Mouse (Mus musculus) liver, embryonic 16.5 days (tissue): ENCODE measurements around the gene 2810004N23Rik. TPM values are rescaled to one million over a fixed set of nuclear protein-coding genes. Genes with fewer than 3 reads are reported as not detected.
A peak's percentile ranks its signal among the peaks of the same experiment; 100 is the strongest.

Source experiments
- ATAC-seq: fragments of 200-750 bp; cut with Nextera tagmentation; 2 replicates; pipeline ENCODE4 v1.8.0; 2017; ENCODE audit warnings: low read depth, mild to moderate bottlenecking, moderate number of reproducible peaks, moderate library complexity
- H3K27ac ChIP-seq: fragments of 300-500 bp; sonication (generic); 2 replicates; pipeline ENCODE4 v1.5.1; 2014; ENCODE audit warnings: mild to moderate bottlenecking, low read length
- H3K27me3 ChIP-seq: fragments of 300-500 bp; sonication (generic); 2 replicates; pipeline ENCODE4 v1.6.1; 2014; ENCODE audit warnings: low read depth, low read length, mixed read lengths; ENCODE audit not compliant: control insufficient read depth, insufficient read depth
- H3K36me3 ChIP-seq: fragments of 300-500 bp; sonication (generic); 2 replicates; pipeline ENCODE4 v1.6.1; 2014; ENCODE audit warnings: mild to moderate bottlenecking; ENCODE audit not compliant: control insufficient read depth, insufficient read depth
- H3K4me1 ChIP-seq: fragments of 300-500 bp; sonication (generic); 2 replicates; pipeline ENCODE4 v1.6.1; 2014; ENCODE audit warnings: low read depth, low read length, mixed read lengths; ENCODE audit not compliant: control insufficient read depth
- H3K4me2 ChIP-seq: fragments of 300-500 bp; sonication (generic); 2 replicates; pipeline ENCODE4 v1.6.1; 2014; ENCODE audit warnings: low read depth, low read length, mixed read lengths
- H3K4me3 ChIP-seq: fragments of 300-500 bp; sonication (generic); 2 replicates; pipeline ENCODE4 v1.5.1; 2014; ENCODE audit warnings: low read depth, mild to moderate bottlenecking, low read length
- H3K9ac ChIP-seq: fragments of 300-500 bp; sonication (generic); 2 replicates; pipeline ENCODE4 v1.6.1; 2014; ENCODE audit warnings: low read depth, low read length
- H3K9me3 ChIP-seq: fragments of 300-500 bp; sonication (generic); replicated peaks from 2 replicates; pipeline ENCODE4 v1.6.1; 2016; ENCODE audit warnings: low read length; ENCODE audit not compliant: control insufficient read depth
- WGBS: fragments of 180-500 bp; shearing (Covaris S2); extraction: QIAGEN DNeasy Blood & Tissue Kit; methylation state at CpG from one replicate; pipeline ENCODE4 v1.1.7; 2014; ENCODE audit not compliant: insufficient replicate concordance; 5-methylcytosine and 5-hydroxymethylcytosine counted together
- polyA plus RNA-seq: library from polyadenylated mRNA; unstranded; fragments of >200 nt; fragmentation: Nextera tagmentation; extraction: Ambion mirVana; gene quantifications from 2 replicates; pipeline ENCODE4 v1.2.1, GENCODE M21; 2015

The 2810004N23Rik gene
- polyA plus RNA-seq, 1 experiment from 2014 or later: 16.9 TPM

- WGBS: 49% methylated on average over 2 of the region's 2 CpGs
- no peak overlapping the region for H3K27ac ChIP-seq
- no peaks in the 10 kb centered on the region for H3K9me3 ChIP-seq
- H3K9ac ChIP-seq: no peak overlapping the region
- H3K4me2 ChIP-seq: no peak overlapping the region
- no peaks in the 10 kb centered on the region for H3K27me3 ChIP-seq
- H3K4me1 ChIP-seq: no peaks in the 10 kb centered on the region
- no peak for ATAC-seq
- no peaks in the 10 kb centered on the region for H3K36me3 ChIP-seq
- H3K4me3 ChIP-seq: no peak overlapping the region
These were observed 53.5 kb downstream of the 2810004N23Rik start for GRCm38 (mm10) chr8:124809419-124809818.

DNA sequence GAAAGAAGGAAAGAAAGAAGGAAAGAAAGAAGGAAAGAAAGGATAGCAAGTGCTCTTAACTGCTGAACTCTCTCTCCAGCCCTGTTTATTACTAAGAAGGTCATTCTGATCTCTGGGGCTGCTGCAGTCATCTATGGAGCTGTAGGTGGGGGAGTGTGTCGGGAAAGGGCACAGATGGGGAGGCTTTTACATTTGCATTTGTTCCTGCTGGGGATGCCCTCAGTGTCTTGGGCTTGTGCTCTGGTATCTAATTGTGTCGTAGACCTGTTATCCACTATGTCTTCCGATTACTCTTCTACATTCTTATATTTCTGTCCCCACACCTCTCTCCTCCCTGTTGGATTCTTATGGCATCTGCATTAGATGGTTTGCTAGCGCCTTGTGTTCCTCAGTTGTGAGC, 56.9 kb downstream of the 2810004N23Rik start:
- no peaks in the 10 kb centered on the region for H3K4me1 ChIP-seq
- H3K9me3 ChIP-seq: no peaks in the 10 kb centered on the region
- no peaks in the 10 kb centered on the region for H3K27me3 ChIP-seq
- no peak overlapping the region for H3K4me2 ChIP-seq
- H3K36me3 ChIP-seq: no peaks in the 10 kb centered on the region
- no peak overlapping the region for H3K4me3 ChIP-seq
- ATAC-seq: no peak
- no peak overlapping the region for H3K9ac ChIP-seq
- no peak overlapping the region for H3K27ac ChIP-seq
- WGBS: 75% methylated on average over 4 of the region's 4 CpGs

GRCm38 (mm10) chr8:124803824-124804702, 58.9 kb downstream of the 2810004N23Rik start:
- 38% methylated on average over 12 of the region's 12 CpGs for WGBS
- Histone ChIP-seq H3K4me2 (no peak overlapping the region), H3K36me3 (no peaks in the 10 kb centered on the region), H3K27me3 (no peaks in the 10 kb centered on the region), H3K9me3 (no peaks in the 10 kb centered on the region), H3K4me3 (no peak overlapping the region), H3K27ac (no peak overlapping the region), H3K4me1 (no peaks in the 10 kb centered on the region), H3K9ac (no peak overlapping the region)
- no peak for ATAC-seq

DNA sequence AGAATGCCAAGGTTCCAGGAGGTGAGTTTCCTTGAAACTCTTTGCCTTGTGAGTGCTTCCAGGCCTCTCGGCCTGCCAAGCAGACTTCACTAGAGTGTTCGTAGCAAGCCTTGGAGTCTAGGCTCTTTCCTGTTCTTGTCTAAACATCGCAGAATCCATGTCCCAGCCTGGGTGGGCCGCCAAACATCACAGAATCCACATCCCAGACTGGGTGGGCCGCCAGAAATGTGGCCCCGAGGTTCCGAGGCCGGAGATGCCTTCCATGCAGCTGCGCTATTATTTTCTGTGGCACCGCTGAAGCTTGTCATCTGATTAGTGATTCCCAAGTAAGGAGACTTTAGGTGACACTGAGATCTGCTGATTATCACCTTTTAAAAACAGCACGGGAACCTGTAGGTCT, 62.4 kb downstream of the 2810004N23Rik start:
- ATAC-seq: no peak
- Histone ChIP-seq H3K4me3 (no peak overlapping the region), H3K27me3 (peaks cover 10% of the 10 kb centered on the region), H3K9me3 (no peaks in the 10 kb centered on the region), H3K4me2 (no peak overlapping the region), H3K27ac (no peak overlapping the region), H3K4me1 (no peaks in the 10 kb centered on the region), H3K36me3 (no peaks in the 10 kb centered on the region), H3K9ac (no peak overlapping the region)
- 38% methylated on average over 11 of the region's 11 CpGs for WGBS

DNA sequence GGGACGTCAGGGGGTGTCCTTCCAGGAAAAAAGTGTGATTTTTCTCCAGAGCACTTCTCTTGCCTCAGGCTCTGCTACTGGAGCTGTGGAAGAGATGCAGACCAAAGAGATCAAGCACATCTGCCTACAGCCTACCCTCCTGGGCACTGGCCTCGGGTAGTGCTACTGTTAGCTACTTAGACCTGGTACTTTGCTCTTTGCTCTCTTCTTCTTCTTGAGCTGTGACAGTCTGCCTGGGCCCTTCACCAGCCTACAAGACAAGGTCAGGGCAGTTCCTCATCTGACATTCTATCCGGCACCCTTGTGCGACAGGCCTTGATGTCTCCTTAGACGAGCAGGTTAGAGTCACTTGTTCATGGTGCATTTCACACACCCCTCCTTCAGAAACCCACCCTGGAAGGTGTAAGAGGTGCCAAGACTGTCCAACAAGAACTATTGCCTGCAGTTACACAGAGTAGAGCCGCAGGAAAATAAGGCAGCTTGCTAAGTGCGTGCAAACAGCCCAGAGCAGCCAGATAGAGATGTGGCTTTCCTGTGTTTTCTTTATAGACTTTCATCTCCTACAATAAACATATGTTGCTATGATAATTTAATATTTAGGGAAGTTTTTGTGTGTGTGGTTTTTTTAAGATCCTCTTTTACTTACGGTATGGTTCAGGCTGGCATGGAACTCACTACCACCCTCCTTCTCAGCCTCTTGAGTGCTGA, 67.0 kb downstream of the 2810004N23Rik start:
- no peak for ATAC-seq
- H3K27me3 ChIP-seq: peaks cover 56% of the 10 kb centered on the region

DNA sequence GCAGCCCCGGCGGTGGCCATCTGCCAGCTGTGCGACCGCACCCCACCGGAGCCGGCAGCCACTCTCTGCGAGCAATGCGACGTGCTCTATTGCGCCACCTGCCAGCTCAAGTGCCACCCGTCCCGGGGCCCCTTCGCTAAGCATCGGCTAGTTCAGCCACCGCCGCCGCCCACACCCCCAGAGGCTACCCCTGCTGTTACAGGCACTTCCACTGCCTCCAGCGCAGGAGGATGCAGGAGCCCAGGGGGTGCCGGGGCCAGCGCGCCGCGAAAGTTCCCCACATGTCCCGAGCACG, 68.5 kb downstream of the 2810004N23Rik start:
- WGBS: under 1% methylated on average over 25 of the region's 25 CpGs
- peaks cover 59% of the 10 kb centered on the region for H3K27me3 ChIP-seq
- peaks cover 6% of the 10 kb centered on the region for H3K4me1 ChIP-seq
- H3K27ac ChIP-seq: no peak overlapping the region
- no peak overlapping the region for H3K9ac ChIP-seq
- no peaks in the 10 kb centered on the region for H3K36me3 ChIP-seq
- ATAC-seq: no peak
- H3K9me3 ChIP-seq: no peaks in the 10 kb centered on the region
- 0 out of 2 replicates have a peak overlapping the region, but pooled peaks have one; percentile 77 for H3K4me2 ChIP-seq
- H3K4me3 ChIP-seq: peak overlapping the region; percentile 9; the same call in 1 of the 2 replicates

More for the DNA sequence above, 67.0 kb downstream of the 2810004N23Rik start:
- H3K4me2 ChIP-seq: no peak overlapping the region
- H3K4me3 ChIP-seq: no peak overlapping the region
- no peaks in the 10 kb centered on the region for H3K9me3 ChIP-seq
- peaks cover 6% of the 10 kb centered on the region for H3K4me1 ChIP-seq
- no peak overlapping the region for H3K27ac ChIP-seq
- no peaks in the 10 kb centered on the region for H3K36me3 ChIP-seq
- H3K9ac ChIP-seq: no peak overlapping the region
- 53% methylated on average over 8 of the region's 8 CpGs for WGBS

DNA sequence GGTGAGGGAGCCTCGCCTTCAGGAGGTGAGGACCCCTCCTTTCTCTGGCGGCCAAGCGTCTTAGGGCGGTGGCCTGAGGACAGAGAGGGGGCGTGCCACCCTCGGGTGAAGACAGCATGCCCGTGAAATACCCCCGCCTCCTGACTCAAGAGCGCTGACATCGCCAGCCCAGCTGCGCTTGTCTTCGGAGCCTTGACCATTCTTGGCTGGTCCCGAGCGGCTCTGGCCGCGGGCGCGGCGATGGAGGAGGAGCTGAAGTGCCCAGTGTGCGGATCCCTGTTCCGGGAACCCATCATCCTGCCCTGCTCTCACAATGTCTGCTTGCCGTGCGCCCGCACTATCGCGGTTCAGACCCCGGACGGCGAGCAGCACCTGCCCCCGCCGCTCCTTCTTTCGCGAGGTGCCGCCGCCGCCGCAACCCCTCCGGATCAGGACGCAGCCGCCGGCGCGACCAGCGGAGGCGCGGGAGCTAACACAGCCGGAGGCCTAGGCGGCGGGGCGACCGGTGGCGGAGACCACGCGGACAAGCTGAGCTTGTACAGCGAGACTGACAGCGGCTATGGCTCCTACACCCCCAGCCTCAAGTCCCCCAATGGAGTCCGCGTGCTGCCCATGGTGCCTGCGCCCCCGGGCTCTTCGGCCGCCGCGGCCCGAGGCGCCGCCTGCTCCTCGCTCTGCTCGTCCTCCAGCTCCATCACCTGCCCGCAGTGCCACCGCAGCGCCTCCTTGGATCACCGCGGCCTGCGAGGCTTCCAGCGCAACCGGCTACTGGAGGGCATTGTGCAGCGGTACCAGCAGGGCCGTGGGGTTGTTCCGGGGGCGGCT, 69.0 kb downstream of the 2810004N23Rik start:
- Histone ChIP-seq H3K9ac (no peak overlapping the region), H3K27ac (no peak overlapping the region), H3K27me3 (peaks cover 59% of the 10 kb centered on the region), H3K4me1 (peaks cover 6% of the 10 kb centered on the region), H3K4me3 (peak overlapping the region; percentile 9), H3K36me3 (no peaks in the 10 kb centered on the region), H3K4me2 (peak overlapping the region; percentile 77; the same call in 1 of the 2 replicates), H3K9me3 (no peaks in the 10 kb centered on the region)
- ATAC-seq: no peak
- WGBS: 2% methylated on average over 72 of the region's 81 CpGs

DNA sequence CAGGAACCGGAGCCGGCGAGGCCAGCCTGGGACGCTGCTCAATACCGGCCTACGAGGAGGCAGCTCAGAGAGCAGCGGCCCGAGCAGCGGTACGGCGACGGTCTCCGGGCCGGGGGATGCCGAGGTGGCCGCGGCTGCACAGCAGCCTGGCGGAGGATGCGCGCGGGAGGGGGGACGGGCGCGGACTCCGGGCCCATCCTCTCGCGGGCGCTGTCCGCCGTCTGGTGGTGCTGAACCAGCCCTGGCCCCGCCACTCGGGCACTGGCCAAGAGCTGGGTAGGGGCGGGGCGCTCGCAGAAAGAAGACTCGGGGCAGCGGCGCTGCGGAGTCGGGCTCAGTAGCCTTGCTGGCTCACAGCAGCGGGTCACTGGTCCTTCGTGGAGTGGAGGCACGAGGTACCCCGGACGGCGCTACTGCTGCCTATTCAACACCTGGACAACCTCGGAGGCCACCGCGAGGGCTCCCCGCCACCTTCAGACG, 69.7 kb downstream of the 2810004N23Rik start:
- H3K27ac ChIP-seq: no peak overlapping the region
- H3K27me3 ChIP-seq: peaks cover 59% of the 10 kb centered on the region
- peak overlapping the region; percentile 54 for H3K4me3 ChIP-seq
- under 1% methylated on average over 50 of the region's 51 CpGs for WGBS
- H3K4me1 ChIP-seq: peaks cover 6% of the 10 kb centered on the region
- no peaks in the 10 kb centered on the region for H3K36me3 ChIP-seq
- peak overlapping the region; percentile 77 for H3K4me2 ChIP-seq
- no peaks in the 10 kb centered on the region for H3K9me3 ChIP-seq
- peak; percentile 77 for ATAC-seq
- no peak overlapping the region for H3K9ac ChIP-seq
